Mouse (Mus musculus) limb, embryonic 11.5 days (tissue): ENCODE data around the gene Agpat2. TPM values are rescaled to one million over a fixed set of nuclear protein-coding genes. Genes with fewer than 3 reads are reported as not detected.
A peak's percentile ranks its signal among the peaks of the same experiment; 100 is the strongest.

ENCODE experiments used
- ATAC-seq: fragments of 200-750 bp; cut with Nextera tagmentation; 2 replicates; pipeline ENCODE4 v1.8.0; 2017; ENCODE audit warnings: low read depth; ENCODE audit not compliant: insufficient number of reproducible peaks, low FRiP score, low TSS enrichment
- DNase-seq: peaks from one replicate; pipeline ENCODE4 v3.0.0-alpha.2; 2015; ENCODE audit warnings: low spot score
- H3K27ac ChIP-seq: fragments of 300-500 bp; sonication (generic); replicated peaks from 2 replicates; pipeline ENCODE4 v1.5.1; 2014; ENCODE audit warnings: low read depth, mild to moderate bottlenecking, low read length
- H3K27me3 ChIP-seq: fragments of 300-500 bp; sonication (generic); 2 replicates; pipeline ENCODE4 v1.6.1; 2014; ENCODE audit warnings: mild to moderate bottlenecking, low read length, mixed read lengths; ENCODE audit not compliant: control insufficient read depth, insufficient read depth
- H3K36me3 ChIP-seq: fragments of 300-500 bp; sonication (generic); 2 replicates; pipeline ENCODE4 v1.6.1; 2014; ENCODE audit warnings: mild to moderate bottlenecking, low read length, moderate library complexity, mixed read lengths; ENCODE audit not compliant: control insufficient read depth, insufficient read depth
- H3K4me1 ChIP-seq: fragments of 300-500 bp; sonication (generic); 2 replicates; pipeline ENCODE4 v1.6.1; 2014; ENCODE audit warnings: low read length, mixed read lengths; ENCODE audit not compliant: control insufficient read depth, insufficient read depth
- H3K4me2 ChIP-seq: fragments of 300-500 bp; sonication (generic); 2 replicates; pipeline ENCODE4 v1.6.1; 2014; ENCODE audit warnings: low read depth, mild to moderate bottlenecking, moderate library complexity; ENCODE audit not compliant: severe bottlenecking
- H3K4me3 ChIP-seq: fragments of 300-500 bp; sonication (generic); 2 replicates; pipeline ENCODE4 v1.5.1; 2014; ENCODE audit warnings: low read depth, low read length
- H3K9ac ChIP-seq: fragments of 300-500 bp; sonication (generic); 2 replicates; pipeline ENCODE4 v1.6.1; 2014; ENCODE audit warnings: mild to moderate bottlenecking, low read length
- H3K9me3 ChIP-seq: fragments of 300-500 bp; sonication (generic); 2 replicates; pipeline ENCODE4 v1.6.1; 2016; ENCODE audit warnings: low read length; ENCODE audit not compliant: control insufficient read depth
- WGBS: fragments of 180-500 bp; shearing (Covaris S2); extraction: QIAGEN DNeasy Blood & Tissue Kit; methylation state at CpG from one replicate; pipeline ENCODE4 v1.1.7; 2014; 5-methylcytosine and 5-hydroxymethylcytosine counted together
- microRNA counts: library from miRNA; unstranded; fragments of <30 nt; microRNA quantifications from one replicate; lab custom pipeline; 2016
- microRNA-seq: library from miRNA; unstranded; fragments of <30 nt; microRNA quantifications from one replicate; pipeline ENCODE4, GENCODE M21; 2016
- polyA plus RNA-seq: library from polyadenylated mRNA; unstranded; fragments of >200 nt; fragmentation: Nextera tagmentation; extraction: Ambion mirVana; gene quantifications from 2 replicates; pipeline ENCODE4 v1.2.1, GENCODE M21; 2014

Agpat2 gene
- polyA plus RNA-seq, 1 experiment from 2014 or later: 12.2 TPM

DNA sequence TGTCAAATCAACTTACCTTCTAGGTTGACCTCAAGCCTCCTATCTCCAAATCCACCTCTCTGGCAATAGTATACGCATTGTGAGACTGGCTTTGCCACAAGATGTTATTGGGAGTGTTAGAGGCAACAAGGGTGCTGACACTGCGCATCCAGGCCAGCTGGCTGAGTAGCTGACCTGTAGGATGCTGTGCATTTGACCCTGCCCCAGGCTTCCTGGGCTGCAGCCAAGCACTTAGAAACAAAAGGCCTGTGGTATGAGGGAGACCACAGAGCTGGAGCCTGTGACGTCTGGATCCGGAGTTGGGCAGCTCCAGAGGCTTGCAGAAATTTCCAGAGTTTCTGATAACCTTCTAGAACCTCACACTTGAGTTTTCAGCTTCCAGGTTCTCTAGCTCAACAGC is 61.1 kb downstream of the Agpat2 start:
- Histone ChIP-seq H3K4me1 (peaks cover 11% of the 10 kb centered on the region), H3K27ac (no peak overlapping the region), H3K36me3 (no peaks in the 10 kb centered on the region), H3K4me3 (no peak overlapping the region), H3K4me2 (no peak overlapping the region), H3K9me3 (no peaks in the 10 kb centered on the region), H3K27me3 (no peaks in the 10 kb centered on the region), H3K9ac (no peak overlapping the region)
- DNase-seq: no peak
- 86% methylated on average over 4 of the region's 4 CpGs for WGBS
- no peak for ATAC-seq

MicroRNAs within 50 kb of the gene (microRNA counts, 519-probe panel; counts per million panel counts)
- microRNA mmu-miR-126-3p (lab: Ali Mortazavi, UCI): 5,441 counts per million, percentile 89 among the panel's probes with 10 or more counts
- microRNA mmu-miR-126-5p (lab: Ali Mortazavi, UCI): 4,251 counts per million, percentile 64 among the panel's probes with 10 or more counts

Small RNA genes lying within 50 kb of the gene (microRNA-seq; reads per million reads assigned to microRNA genes)
- gene Mir126a (not detected), gene Mir126b (not detected)

Other genes starting within 250 kb of the Agpat2 start
- gene Card9, start 243.5 kb downstream of the Agpat2 start, polyA plus RNA-seq: 1.0 and 1.1 TPM in 2 replicates
- 25.3 and 31.2 TPM in 2 replicates for gene Snapc4, start 223.8 kb downstream of the Agpat2 start, polyA plus RNA-seq
- 128 and 132 TPM in 2 replicates for gene Entr1, start 215.1 kb downstream of the Agpat2 start, polyA plus RNA-seq
- 99.8 and 111 TPM in 2 replicates for gene Pmpca, start 215.1 kb downstream of the Agpat2 start, polyA plus RNA-seq
- 24.4 and 28.5 TPM in 2 replicates for gene Inpp5e, start 195.2 kb downstream of the Agpat2 start, polyA plus RNA-seq
- 36.3 and 40.9 TPM in 2 replicates for gene Sec16a, start 159.2 kb downstream of the Agpat2 start, polyA plus RNA-seq
- 14.5 and 15.0 TPM in 2 replicates for gene Notch1, start 87.8 kb downstream of the Agpat2 start, polyA plus RNA-seq
- 68.1 and 72.2 TPM in 2 replicates for gene Egfl7, start 24.4 kb downstream of the Agpat2 start, polyA plus RNA-seq
- gene Gm20532, start 17.8 kb downstream of the Agpat2 start, polyA plus RNA-seq: 0.27 TPM in 1 of 2 replicates, not detected in the other
- 42.4 and 45.1 TPM in 2 replicates for gene Fam69b, start 24.0 kb upstream of the Agpat2 start, polyA plus RNA-seq
- gene Lcn4, start 66.9 kb upstream of the Agpat2 start, polyA plus RNA-seq: not detected in 2 replicates